Mouse (Mus musculus): ENCODE data around the gene Atp6ap1l.

DNA sequence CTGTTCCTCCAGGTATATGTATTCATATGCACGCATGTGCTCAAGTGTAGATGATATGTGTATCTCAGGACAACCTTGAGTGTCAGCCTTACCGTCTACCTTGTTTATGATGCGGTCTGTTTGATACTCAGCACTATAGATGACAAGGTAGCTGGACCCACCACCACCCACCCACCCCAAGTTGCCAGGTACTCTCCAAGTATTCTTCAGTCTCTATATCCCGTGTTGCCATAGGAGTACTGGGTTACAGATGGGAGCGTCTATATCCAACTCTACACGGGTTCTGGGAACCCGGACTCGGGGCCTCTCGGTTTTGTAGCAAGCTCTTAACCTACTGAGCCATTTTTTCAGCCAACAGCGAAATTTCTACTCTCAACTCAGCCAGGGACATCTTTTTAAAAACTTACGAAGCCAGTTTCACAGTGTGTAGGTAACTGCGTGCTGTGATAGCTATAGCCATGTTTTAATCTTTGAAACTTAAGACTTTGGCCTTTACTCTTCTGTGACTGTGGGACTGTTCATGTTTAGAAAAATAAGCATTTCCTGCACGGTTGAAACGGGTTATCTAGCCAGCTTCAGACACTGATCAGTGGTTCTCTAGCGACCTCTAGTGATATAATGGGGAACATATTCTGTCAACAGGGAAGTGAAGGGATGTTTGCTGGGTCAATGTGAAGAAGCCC lies 64.5 kb downstream of the Atp6ap1l start:
- TF ChIP-seq CTCF (conservative IDR thresholded peaks at IDR 0.05; ENCODE audit: insufficient read depth, insufficient read length, low read depth, low read length): peak; percentile 33; the same call in 1 of the 2 replicates
- no peak for TF ChIP-seq POLR2A (IDR thresholded peaks at IDR 0.05; ENCODE audit: low read depth, low read length)

Data from kidney, adult 2 months (tissue).